Mouse (Mus musculus): ENCODE results near the gene Astn2.

Astn2 gene

DNA sequence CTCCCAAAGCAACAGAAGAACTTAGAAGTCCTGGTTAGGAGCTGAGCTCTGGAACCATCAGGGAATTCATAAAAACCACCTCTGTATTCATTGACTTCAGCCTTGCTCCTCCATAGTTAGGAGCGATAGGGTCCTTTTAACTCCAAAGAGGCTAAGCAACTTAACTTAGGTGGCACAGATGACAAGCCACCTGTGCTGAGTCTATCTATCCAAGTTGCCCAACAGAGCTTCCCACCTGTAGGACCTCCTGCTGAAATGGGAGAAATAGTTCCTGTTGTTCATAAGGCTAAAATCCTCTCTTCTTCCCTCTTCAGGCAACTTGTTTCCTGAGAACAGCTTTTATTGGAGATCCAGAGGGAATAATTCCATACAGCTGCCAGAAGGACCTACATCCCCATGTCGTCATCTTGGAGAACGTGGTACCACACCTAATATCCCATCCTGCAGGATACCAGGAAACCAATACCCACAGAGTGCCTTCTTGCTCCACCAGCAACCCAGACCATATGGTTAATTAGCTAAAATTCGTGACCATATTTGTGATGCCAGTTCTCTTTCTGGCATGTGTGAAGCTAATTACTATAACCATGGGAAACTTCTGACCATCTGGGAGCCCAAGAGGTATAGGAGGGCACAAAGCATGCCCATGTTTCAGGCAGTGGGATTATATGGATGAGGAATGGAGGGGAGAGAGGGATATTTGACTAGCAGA is 730.0 kb downstream of the Astn2 start:
- in situ Hi-C loops (cut with MboI, MseI): no loop called here

DNA sequence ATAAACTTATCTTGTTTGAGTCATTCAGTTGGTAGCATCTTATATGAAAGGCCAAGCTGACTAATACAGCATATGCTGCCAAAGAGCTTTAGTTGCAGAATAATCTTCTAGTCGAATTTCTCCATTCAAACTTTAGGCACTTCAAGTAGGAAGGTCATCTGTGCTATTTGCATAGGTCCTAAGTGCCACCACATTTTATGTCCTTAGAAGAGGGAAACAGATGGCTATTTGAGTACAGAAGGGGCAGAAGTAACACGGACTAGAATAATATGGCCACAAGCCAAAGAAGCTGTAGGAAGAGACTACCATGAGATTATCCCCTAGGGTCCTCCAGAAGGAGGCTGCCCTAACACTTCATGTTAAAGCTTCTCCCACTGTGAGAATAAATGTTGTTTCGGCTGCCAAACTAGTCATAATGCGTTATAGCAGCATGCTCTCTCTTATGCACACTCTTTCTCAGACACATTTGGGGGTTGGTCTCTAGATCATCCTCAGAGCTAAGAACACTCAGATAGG is 730.9 kb downstream of the Astn2 start:
- in situ Hi-C loops (cut with MboI, MseI): no loop called here

DNA sequence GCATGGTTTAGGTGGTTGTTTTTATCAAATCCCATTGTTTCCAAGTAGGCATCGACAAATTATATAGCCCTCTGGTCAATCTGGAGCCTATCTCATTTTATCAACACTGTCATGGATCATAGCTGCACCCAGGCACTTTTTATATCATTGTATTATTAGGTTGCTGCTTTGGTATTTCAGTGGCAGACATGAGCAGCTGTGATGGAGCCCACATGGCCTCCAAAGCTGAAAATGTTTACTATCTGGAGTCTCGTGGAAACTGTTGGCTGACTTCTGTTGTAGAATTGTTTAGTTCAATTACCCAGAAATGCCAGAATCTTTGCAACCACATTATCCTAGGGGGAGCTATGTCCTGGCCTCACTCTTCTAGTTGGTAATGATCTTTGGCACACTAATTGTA is 732.1 kb downstream of the Astn2 start:
- in situ Hi-C loops (cut with MboI, MseI): no loop called here

DNA sequence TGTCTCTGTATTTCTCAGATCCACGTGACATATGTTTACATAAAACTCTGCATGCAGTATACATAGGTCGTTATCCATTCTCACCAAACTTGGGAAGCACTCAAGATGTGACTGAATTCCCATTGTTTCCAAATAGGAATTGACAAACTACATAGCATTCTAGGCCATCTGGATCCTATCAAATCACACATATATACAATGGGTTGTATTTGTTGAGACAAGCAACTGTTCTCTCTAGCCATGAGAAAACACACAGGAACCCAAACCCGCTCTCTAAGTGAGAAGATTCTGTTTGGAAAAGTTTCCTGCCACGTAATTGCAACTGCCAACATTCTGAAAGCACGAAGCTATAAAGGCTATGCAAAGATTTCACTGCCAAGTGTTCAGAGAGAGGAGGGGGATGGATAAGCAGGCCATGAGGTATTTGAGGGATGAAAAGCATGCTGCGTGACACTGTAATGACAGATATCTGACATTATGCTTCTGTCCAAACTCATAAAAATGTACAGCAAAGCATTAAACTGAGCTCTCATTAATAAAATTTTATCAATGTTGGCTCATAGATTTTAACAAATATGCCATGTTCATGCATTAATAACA is 732.7 kb downstream of the Astn2 start:
- in situ Hi-C loops (cut with MboI, MseI): no loop called here

DNA sequence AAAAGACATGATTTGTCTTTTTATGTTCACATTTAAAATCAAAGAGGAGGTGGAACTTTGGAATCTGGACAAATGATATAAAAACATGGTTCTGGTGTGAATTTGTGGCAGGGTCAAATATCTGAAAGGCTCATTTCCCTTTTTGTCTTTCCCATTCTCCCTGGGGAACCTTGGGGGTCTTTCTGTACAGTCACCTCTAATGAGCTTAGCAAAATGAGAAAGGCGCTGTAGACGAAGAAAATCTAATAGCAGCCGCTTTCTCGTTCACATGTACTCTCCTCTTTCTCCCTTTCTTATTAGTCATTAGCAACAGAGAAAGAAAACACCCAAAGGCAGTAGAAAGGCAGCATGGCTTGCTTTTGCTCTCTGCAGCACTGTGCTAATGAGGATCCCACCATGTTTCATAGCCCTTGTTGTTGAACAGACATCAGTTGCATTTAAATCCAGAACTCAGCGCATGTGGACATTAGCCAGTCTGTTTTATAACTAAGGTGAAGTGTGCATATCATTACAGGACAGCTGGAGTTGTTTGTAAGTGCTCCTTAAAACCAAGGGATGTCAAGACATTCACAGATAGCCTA is 737.3 kb downstream of the Astn2 start:
- in situ Hi-C loops (cut with MboI, MseI): no loop called here

DNA sequence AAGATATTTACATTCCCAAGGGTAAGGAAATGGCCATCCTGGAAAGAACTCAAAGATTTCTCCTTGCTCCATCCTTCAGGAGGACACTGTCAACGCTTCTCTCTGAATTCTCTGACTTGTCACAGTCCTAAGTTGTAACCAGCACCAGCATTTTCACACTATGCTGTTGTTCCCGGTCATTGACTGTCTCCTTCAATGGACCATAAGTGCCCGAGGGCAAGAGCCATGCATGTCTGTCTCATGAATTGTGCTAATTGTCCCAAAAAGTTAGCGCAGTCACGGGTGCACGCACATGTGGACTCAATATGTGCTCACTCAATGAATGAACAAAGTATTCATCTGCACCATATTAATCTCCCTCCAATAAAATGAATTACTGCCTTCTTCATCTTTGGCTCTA is 741.2 kb downstream of the Astn2 start:
- in situ Hi-C loops (cut with MboI, MseI): no loop called here

DNA sequence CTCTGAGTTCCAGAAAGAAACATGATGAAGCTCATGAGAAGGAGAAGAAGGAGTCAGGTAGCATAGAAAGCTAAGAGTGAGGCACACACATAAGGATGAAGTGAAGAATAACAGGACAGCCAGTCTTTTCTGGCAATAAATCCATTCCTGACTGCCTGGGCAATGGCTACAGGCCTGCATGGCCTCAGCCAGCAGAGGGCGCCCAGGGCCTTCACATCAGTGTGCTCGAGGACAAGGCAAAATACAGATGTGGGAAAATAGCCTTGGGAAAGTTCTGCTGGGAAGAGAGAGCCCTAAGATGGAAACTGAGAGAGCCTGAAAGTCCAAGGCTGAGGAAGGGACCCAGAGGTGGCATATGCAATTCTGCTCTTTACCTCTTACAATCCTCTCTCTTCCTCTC is 749.7 kb downstream of the Astn2 start:
- in situ Hi-C loops (cut with MboI, MseI): no loop called here

DNA sequence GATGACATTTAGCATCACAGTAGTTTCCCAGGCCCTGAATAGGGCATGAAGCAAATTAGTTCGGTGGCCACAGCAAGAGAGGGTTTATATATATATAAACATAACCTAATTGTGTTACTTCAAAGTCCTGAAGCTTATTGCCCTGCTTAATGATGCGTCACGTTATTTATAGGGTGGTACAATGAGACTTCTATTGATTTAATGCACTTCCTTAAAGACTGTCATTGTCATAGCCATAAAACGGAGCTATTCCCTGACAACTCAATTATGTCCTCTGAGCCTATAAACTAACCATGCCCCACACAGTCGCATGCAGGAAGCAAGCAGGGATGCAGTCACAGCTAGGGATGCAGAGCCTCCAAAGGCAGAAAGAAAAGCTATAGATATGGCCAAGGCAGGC is 761.8 kb downstream of the Astn2 start:
- in situ Hi-C loops (cut with MboI, MseI): no loop called here

DNA sequence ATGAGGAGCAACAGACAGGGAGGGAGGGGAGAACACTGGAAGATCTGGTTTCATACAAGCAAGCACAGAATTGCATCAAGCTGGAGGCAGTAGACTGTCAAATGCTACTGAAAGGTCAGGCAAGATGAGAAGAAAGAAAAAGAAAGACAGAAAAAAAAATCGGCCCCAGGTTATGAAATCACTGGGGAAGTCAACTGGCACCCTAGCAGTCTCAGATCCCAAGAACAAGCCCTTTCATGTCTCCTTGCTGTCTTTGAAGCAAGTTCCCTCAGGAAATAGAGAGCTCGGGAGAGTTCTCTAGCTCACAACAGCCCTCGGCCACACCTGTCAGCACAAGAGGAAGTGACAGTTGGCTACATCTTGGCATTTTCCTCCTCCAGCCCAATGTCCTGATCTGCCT is 766.2 kb downstream of the Astn2 start:
- in situ Hi-C loops (cut with MboI, MseI): no loop called here

DNA sequence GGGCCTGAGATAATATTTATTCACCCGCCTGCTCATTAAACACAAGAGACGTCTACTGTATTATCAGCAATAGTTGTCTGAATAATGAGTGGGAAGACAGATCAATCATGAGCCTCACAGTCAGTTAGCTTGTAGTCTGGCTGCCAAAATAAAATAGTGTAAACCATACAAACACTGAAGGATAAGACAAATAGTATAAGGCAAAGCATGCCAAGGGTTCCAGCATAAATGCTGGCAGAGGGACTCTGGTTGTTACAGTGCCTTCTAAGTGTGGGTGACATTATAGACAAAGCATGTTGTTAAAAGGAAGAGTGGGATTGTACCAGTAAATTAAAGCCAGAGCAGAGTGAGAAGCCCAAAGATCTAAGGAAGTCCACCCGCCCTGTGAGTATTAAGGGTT is 784.3 kb downstream of the Astn2 start:
- in situ Hi-C loops (cut with MboI, MseI): no loop called here

DNA sequence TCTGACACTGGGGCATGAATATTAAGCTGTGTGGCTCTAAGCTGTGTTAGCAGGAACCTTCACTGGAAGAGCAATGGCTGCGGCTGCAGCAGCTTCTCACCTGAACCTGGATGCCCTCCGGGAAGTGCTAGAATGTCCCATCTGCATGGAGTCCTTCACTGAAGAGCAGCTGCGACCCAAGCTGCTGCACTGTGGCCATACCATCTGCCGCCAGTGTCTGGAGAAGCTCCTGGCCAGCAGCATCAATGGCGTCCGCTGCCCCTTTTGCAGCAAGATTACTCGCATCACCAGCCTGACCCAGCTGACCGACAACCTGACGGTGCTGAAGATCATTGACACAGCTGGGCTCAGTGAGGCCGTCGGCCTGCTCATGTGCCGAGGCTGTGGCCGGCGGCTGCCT is 791.3 kb downstream of the Astn2 start:
- in situ Hi-C loops (cut with MboI, MseI): no loop called here

DNA sequence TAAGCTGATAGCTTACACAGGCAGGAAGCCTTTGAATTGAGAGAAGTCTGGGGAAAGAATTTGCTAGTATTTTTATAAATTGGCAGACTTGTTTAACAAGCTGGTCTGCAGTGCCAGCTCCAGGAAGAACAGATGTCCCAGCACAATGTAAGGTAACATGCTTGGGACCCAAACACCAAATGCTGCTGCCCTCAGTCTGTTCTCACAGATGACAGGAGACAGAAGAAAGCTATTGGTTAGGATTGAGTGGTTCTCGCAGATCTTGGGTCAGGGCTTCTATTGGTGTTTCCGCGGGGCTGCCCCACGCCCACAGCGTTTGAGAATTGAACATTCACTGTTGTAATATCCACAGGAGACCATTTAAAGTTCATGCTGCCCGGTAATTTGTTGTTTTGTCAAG is 793.5 kb downstream of the Astn2 start:
- in situ Hi-C loops (cut with MboI, MseI): no loop called here

DNA sequence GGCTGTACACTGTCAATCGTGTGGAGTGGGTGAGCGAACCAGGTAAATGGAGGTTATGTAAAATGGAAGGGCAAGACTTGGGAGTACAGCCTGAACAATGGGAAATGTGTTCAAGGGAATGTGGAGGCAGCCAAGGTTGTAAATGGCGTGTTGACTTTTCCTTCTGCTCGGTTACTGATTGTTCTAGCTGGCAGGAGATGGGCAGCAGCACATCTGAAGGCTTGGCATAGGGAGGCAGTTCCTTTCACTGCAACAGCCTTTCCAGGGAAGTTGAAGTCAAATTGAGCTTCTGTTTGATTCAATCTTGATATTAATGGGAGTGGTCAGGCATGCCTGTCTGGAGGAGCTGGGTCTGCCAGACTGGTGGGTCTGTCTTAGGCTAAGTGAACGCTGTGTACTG is 794.1 kb downstream of the Astn2 start:
- in situ Hi-C loops (cut with MboI, MseI): no loop called here

DNA sequence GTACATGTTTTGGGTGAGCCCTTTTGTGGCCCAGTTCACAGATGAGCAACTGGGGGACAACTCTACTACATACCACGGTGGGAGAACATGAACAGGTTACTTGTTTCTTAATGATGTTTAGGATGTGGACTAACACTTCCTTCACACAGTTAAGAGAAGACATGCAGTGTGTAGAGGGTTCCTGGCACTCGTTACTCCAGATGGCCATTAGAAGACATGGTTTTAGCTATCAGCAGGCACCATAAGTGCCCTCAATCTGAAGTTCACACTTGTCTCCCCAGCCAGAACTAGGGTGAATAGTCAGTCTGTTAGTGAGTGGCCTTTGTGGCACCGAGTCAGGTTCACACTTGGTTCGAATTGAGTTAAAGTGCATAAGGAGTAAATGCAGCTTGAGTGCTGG is 796.3 kb downstream of the Astn2 start:
- in situ Hi-C loops (cut with MboI, MseI): no loop called here

DNA sequence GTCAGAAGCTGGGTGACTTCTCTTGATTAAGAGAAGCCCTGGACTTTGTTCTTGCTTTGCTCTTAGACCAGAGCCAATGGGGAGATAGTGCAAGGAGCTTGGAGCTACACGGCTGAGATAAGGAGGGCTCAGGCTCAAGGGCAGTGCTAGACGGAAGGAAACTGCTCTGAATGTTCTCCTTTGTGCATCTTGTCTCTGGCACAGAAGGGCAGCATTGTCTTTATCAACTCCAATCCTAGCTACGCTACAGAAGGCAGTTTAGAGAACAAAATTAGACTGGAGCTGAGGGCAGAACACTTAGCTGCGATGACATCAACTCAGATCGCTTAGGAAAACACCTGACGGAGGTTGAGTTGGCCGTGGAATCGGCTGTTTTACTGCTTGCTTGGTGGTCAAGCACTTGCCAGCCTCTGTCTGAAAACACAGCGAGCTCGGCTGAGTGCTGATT is 797.2 kb downstream of the Astn2 start:
- in situ Hi-C loops (cut with MboI, MseI): no loop called here

DNA sequence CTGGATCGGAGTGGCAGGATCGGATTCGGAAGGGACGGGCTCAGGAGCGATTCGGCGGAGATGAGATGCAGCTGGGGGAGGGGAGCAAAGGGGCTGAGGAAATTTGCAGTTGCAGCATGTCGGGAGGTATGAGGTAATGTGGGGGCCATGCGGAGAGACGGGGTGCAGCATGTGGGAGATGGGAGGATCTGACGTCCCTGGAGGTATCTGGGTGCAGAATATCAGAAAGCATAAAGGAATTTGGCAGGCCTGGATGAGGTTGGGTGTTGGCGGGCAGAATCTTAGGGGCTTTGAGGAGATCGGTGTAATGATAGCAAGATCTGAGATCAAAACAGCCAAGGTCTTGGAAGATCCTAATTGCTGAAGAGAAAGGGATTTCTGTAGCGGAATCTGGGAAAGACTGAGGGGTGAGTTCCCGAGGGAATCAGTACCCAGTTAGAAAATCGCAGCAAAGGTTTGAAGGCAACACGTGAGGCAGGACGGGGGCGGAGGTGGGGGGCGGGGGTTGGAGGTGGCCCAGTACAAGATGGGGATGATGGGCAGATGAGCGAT is 799.2 kb downstream of the Astn2 start:
- in situ Hi-C loops (cut with MboI, MseI): no loop called here

DNA sequence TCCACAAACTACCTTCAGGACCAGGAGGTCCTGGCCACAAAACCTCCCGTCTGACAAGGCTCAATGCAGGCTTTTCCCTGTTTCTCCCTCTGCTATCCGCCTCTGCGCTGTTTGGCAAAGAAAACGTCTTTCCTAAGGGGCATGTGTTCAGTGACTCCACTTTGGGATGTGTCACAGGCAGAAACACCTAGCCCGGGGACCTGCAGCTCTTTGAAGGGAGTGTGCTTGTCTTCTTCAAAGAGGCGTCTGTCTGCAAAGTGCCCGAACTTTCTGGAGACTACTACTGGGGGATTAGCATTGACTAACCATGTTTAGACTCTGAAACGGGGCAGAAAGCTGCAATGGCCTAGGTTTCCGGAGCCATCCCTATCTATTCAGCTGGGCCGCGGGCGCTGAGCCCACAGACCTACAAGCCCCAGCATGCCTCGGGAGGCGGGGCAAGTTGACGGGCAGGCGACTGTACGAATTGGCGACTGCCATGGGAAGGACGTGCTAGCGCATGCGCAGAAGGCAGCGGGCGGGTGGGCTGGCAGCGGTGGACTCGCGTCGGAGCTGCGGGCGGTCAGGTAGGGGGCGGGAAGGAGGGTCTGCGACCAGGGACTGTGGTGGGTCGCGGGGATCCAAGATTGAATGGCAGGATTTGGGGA is 799.8 kb downstream of the Astn2 start, which contains the start of gene Trim32:
Trim32 (plus strand) TSS at position 483 of the 647 bp plus-strand sequence.
- in situ Hi-C loops (cut with MboI, MseI): no loop called here

DNA sequence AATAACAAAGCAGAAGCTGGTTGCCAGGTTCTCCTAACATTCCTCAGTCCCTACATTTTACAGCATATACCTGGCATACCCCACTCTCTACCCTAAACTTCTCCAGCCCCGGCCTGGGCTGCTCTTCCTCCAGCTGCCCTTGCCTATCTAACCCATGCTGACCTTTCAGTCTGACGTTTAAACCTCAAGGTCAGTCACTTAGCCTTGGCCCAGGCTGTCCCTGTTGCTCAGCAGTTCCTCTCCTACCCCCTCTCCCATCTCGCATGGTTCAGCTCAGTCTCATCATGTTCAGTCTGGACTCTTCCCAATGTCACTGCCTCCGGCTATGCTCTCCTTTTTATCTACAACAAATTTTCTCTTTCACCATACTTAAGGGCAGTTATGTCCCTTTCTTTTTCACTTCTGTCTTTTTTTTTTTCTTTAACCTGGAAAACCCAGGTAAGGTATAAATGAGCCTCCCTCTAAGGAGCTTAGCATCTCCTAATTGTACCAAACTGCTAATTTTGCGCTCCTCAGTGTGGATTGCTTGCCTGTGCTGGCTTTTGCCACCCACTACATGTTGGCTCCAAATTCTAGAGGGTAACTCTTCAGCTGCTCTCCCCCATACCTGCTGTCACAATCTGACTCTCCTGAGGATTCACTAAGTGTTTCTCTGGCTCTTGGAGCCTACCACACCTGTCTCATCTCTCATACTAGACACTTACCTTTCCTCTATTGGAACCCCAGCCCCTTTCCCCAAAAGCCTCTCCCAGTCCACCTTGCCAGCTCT is 809.6 kb downstream of the Astn2 start:
- in situ Hi-C loops (cut with MboI, MseI): loop anchor here (25.0 kb wide), 1 partner anchor 1557 kb away; the partner anchor contains the start of gene Tnc

DNA sequence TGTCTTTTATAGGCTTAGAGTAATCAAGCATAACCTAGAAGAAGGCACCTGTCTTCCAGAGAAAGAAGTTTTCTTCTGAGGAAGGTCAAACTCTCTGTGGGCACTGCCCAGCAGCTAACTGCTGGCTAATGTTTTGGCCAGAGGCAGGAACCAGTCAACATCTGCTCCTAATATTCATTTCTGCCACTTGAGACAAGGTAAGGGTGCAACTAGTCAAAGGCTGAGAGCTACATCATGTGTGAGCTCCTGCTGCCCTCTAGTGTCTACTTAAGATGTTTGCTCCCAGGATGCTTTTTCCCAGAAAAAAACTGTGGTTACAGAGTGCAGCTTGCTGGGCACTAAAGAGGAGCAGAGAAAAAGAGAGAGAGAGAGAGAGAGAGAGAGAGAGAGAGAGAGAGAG is 814.6 kb downstream of the Astn2 start:
- in situ Hi-C loops (cut with MboI, MseI): loop anchor here (5.0 to 25.0 kb wide), 2 partner anchors 618 to 1552 kb away; partner anchors contain the start of gene Tnc

DNA sequence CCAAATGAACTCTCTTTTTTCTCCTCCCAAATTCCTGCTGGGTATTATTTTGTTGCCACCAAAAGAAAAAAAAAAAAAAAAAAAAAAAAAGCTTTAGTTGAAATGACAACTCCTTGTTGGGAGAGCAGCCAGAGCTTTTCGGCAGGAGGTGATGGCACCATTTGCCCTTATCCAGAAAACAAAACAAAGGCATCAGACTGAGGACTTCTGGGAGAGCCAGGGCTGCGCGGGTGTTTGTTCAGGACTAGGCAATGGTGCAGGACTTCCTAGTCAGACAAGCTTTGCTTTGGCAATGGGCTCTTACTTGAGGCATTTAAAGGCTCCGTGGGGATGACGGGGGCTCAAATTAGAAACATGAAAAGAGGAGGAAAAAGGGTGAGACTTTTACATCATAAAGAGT is 817.5 kb downstream of the Astn2 start:
- in situ Hi-C loops (cut with MboI, MseI): loop anchor here (5.0 to 25.0 kb wide), 2 partner anchors 620 to 1550 kb away; partner anchors contain the start of gene Tnc

DNA sequence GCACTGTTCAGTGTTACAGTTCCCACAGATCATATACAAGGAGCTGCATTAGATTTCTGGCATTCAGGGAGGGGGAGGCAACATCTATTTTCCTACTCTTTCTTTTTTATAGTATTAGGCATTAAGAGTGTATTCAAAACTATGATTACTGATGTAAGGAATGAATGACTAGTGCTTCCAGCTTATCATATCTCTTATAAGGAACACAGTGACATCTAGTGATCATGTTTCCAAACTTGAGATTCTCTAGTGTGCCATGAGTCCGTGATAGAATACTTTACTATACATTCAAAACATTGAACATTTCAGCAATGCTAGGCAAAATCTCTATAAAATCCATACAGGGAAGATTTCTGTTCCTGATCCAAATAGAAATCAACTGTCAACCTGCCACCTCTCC is 824.2 kb downstream of the Astn2 start:
- in situ Hi-C loops (cut with MboI, MseI): loop anchor here (25.0 kb wide), 1 partner anchor 1543 kb away; the partner anchor contains the start of gene Tnc

Measured in T-helper 2 cell (primary cell).